Mouse (Mus musculus) megakaryocyte, embryonic 14.5 days (primary cell): ENCODE results near the gene Antxr1.

Source experiments
- FLI1 ChIP-seq: IDR thresholded peaks from 2 replicates; pipeline ENCODE4 v1.6.1; 2012; ENCODE audit warnings: low read length, inconsistent platforms, mixed read lengths
- GATA1 ChIP-seq: IDR thresholded peaks from 3 replicates; pipeline ENCODE4 v1.6.1; 2012; ENCODE audit warnings: mixed read lengths, low read length, inconsistent platforms, borderline replicate concordance

GRCm38 (mm10) chr6:87171461-87171860 is 164.2 kb downstream of the Antxr1 start:
- TF ChIP-seq GATA1, result no peak
- no peak for TF ChIP-seq FLI1
